Mouse (Mus musculus): Measurements from ENCODE around the gene Plcl1.

DNA sequence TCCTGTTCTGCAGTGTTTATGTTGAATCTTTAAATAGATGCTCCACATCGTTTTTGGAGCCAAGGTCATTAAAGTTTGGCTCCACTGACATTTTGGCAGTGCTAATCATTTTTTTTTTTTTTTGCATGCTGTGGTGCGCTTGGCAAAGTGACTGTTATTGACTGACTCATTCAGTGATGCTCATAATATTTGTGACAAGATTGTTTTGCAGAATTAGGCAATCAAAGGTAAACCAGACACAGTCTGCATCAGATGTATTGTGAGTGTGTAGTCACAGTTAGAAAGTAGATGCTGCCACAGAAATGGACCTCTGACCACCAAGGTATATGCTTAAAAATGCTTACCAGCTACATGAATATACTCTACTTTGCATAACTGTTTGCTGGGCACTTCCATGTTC is 21.9 kb downstream of the Plcl1 start:
- no peak for TF ChIP-seq CTCF (IDR thresholded peaks at IDR 0.05; ENCODE audit: low read depth, low read length)
- no peak for TF ChIP-seq GATA1 (IDR thresholded peaks at IDR 0.05; ENCODE audit: borderline replicate concordance, low read length)
- TF ChIP-seq GATA2 (IDR thresholded peaks at IDR 0.05; ENCODE audit: borderline replicate concordance, low read depth, low read length): no peak
